Mouse (Mus musculus): ENCODE results near the gene Pacs1.

Pacs1 gene
- long read RNA-seq, experiment 1, full-length matches to known transcripts: 2 of 8 reads
- long read RNA-seq, experiment 1, partial matches to known transcripts: 0 of 8 reads
- long read RNA-seq, experiment 1, other reads (novel, unspliced or antisense): 6 of 8 reads
- long read RNA-seq, experiment 2, partial matches to known transcripts: 2 of 8 reads
- long read RNA-seq, experiment 2, other reads (novel, unspliced or antisense): 6 of 8 reads

- intact Hi-C loops (cut with DNase I): loop anchor here (5.0 kb wide), 1 partner anchor 76 kb away; no protein-coding TSS in a partner anchor
Observed at GRCm38 (mm10) chr19:5272801-5273733, at the start of gene Pacs1. Gene Pacs1 (minus strand): TSS chr19:5273119.

DNA sequence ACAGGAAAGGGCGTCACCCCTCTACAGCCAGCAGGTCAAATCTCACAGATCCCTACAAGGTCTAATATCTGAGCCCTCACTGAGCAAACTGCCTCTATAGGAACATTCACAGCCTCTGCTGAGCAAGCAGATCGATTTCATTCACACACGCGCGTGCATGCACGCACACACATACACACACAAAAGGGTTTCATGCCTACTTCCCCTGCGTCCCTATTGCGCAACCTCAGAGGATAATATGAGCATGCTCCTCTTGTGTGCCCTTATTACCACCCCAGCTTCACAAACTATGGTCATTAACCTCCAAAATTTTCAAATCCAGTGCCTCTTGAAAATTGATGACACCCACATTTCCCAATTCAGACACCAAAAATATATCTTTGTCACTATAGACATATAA is 40.3 kb upstream of the Pacs1 start:
- intact Hi-C loops (cut with DNase I): no loop called here

DNA sequence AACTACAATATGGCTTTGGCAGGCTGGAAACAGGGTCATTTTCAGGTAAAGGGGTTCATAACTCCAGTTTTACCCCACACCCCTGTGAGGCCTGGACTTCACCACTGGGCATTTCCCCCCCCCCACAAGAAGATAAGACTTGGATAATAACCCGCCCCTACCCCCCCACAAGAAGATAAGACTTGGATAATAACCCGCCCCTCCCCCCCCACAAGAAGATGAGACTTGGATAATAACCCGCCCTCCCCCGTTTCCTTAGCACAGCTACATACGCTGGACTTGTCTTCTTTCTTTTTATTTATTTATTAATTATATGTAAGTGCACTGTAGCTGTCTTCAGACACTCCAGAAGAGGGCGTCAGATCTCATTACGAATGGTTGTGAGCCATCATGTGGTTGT is 36.1 kb upstream of the Pacs1 start:
- intact Hi-C loops (cut with DNase I): no loop called here

GRCm38 (mm10) chr19:5306968-5307734 is 34.2 kb upstream of the Pacs1 start:
- intact Hi-C loops (cut with DNase I): no loop called here

GRCm38 (mm10) chr19:5306279-5306678 is 33.4 kb upstream of the Pacs1 start:
- intact Hi-C loops (cut with DNase I): no loop called here

GRCm38 (mm10) chr19:5302455-5302854 is 29.5 kb upstream of the Pacs1 start:
- intact Hi-C loops (cut with DNase I): no loop called here

GRCm38 (mm10) chr19:5300588-5300987 is 27.7 kb upstream of the Pacs1 start:
- intact Hi-C loops (cut with DNase I): no loop called here

DNA sequence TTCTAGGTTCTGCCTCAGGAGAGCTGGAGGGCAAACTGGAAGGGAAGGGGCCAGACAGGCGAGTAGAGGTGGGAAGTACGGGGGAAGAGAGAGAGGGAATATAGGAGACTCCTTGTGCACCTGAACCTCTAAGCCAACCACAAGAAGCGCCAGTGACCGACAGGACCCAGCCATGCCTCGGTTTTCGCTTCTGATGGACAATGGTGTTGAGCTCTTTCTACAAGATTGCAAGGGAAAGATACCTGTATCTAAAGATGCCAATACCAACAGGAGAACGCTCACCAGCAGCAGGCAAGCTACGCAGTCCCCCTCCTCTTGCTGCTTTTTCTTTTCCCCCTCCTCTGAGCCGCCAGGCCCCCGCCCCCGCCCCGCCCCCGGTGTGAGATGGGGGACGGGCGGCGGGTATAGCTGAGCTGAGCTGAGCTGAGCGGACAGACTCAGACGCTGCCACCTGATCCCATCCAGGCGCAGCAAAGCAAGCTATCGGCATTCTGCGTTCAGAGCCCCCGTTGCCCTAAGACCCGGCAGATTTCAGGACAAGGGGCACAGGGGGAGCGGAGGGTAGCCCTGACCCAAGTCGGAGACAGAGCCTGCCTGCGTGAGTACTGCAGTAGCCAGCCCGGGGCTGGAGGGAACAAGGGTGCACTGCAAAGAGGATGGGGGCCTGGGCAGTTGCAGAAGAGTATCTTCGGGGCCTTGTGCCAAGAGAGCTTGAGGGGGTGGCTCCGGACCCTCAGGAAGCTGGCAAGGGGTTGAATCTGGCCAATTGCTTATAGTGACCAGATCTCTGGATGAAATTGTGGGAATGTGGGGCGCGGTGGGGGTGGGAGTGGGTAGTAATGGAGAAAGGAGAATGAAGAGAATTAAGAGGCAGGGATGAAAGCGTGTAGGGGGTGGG is 25.2 kb upstream of the Pacs1 start, which contains the start of gene Gal3st3:
Gene Gal3st3 (plus strand): TSS at position 429 of the 898 bp plus-strand sequence.
- intact Hi-C loops (cut with DNase I): loop anchor here (5.0 kb wide), 1 partner anchor 49 kb away; the partner anchor contains the start of gene Cst6

- intact Hi-C loops (cut with DNase I): loop anchor here (5.0 kb wide), 1 partner anchor 51 kb away; the partner anchor contains the start of gene Cst6
Observed at GRCm38 (mm10) chr19:5296630-5297029, 23.7 kb upstream of the Pacs1 start.

- intact Hi-C loops (cut with DNase I): loop anchor here (5.0 kb wide), 1 partner anchor 52 kb away; the partner anchor contains the start of gene Cst6
Observed at GRCm38 (mm10) chr19:5295736-5296075, 22.8 kb upstream of the Pacs1 start.

DNA sequence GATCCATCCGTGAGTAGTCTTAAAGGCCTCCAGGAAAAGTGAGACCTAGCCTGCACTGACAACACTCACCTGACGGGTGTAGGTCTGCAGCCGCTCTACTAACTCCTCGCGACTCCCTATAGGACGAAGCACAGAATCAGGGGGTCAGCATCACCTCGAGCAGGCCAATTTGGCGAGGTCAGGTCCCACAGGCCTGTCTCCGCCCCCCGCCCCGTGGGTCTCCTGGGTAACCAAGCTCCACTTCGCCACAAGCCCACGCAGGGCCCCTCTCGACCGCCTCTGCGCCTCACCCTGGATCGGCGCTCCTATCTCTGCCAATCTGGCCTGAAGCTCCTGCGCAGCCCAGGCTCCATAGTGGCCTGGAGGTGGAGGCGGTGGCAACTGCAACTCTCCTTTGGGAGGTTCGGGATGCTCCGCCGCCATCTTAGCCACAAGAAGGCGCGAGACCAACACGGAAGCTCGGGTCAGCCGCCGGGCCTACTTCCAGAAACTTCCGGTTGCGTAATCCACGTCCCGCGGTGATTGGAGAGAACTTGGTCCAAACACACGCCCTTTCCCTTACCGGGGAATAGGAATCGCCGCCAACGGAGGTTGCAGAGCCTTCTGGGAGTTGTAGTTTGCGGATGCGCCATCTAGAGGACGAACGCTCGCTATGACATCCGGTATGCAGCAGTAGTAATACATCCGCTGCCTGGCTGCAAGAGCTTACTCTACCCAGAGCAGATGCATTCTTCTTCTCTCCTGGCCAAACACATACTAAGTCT is 22.2 kb upstream of the Pacs1 start, which contains the start of gene Sf3b2:
Gene Sf3b2 (minus strand): TSS at position 484 of the 764 bp plus-strand sequence.
- intact Hi-C loops (cut with DNase I): loop anchor here (5.0 kb wide), 1 partner anchor 52 kb away; the partner anchor contains the start of gene Cst6

- intact Hi-C loops (cut with DNase I): no loop called here
Observed at GRCm38 (mm10) chr19:5278381-5278780, 5.5 kb upstream of the Pacs1 start.

DNA sequence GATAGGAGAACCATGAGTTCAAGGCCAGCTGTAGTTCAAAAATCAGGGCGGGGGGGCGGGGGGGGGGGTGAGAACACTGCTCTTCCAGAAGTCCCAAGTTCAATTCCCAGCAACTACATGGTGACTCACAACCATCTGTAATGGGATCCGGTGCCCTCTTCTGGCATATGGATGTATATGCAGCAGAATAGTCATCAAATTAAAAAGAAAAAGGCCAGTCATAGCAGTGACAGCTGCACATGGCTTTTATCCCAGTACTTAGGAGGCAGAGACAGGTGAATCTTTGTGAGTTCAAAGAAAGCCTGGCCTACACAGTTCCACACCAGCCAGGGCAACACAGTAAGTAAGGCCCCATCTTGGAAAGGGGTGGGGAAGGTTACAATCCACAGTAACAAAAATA is 4.2 kb upstream of the Pacs1 start:
- intact Hi-C loops (cut with DNase I): no loop called here

- intact Hi-C loops (cut with DNase I): no loop called here
Observed at GRCm38 (mm10) chr19:5276531-5276930, 3.6 kb upstream of the Pacs1 start.

DNA sequence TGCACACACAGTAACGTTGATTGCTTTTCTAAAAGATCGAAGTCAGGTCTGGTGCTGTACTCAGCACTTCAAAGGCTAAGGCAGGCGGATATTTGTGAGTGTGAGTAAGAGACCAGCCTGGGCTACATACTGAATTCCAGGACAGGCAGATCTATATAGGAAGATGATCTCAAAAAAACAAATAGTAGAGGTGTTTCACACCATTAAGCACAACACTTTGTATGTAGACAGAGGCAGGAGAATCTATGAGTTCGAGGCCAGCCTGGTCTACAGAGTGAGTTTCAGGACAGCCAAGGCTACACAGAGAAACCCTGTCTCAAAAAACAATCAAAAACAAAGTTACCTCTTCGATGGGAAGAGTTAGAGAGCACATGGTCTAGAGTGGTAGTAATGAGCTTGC is 2.8 kb upstream of the Pacs1 start:
- intact Hi-C loops (cut with DNase I): no loop called here

- intact Hi-C loops (cut with DNase I): loop anchor here (5.0 kb wide), 1 partner anchor 77 kb away; no protein-coding TSS in a partner anchor
Observed at GRCm38 (mm10) chr19:5274641-5275040, 1.7 kb upstream of the Pacs1 start.

GRCm38 (mm10) chr19:5273916-5274315 is 997 bp upstream of the Pacs1 start:
- intact Hi-C loops (cut with DNase I): loop anchor here (5.0 kb wide), 1 partner anchor 77 kb away; no protein-coding TSS in a partner anchor

DNA sequence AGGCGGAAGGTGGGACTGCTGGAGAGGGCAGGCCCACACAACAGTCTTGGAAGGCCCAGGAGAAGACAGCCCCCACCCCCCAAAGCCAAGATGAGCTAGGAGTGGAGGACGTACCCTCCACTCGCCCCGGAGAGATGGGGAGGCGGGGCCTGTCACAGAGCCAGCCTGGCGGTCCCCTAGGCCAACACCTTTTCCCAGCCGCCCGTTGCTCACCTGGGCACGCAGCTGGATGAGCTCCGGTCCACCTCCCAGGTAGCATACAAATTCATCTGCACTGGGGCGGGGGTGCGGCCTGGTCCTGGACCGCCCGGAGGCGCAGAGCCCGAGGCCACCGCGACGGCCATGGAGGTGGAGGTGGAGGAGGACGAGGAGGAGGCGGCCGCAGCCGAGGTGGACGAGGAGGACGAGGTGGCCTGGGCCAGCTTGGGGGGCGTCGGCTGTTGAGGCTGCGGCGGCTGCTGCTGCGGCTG is 558 bp downstream of the Pacs1 start:
- intact Hi-C loops (cut with DNase I): loop anchor here (5.0 kb wide), 1 partner anchor 75 kb away; no protein-coding TSS in a partner anchor

- intact Hi-C loops (cut with DNase I): loop anchor here (5.0 kb wide), 1 partner anchor 74 kb away; no protein-coding TSS in a partner anchor
Observed at GRCm38 (mm10) chr19:5271430-5271829, 1.5 kb downstream of the Pacs1 start.

All from adrenal gland (tissue).